Mouse (Mus musculus) mouse embryonic stem cell (cell line): Measurements from ENCODE around the gene Srsf2.
"Not testable (repeated sequence)": the region's sequence is repeated elsewhere in the genome, so short reads cannot be mapped to it uniquely, and the experiment has no call there.

ENCODE experiments used
- in situ Hi-C, 2 experiments: fragments of 300-500 bp; cut with MboI; formaldehyde crosslinking; loops; 1 replicate in 1 of 2; 3 replicates in 1 of 2; pipeline ENCODE4 v1.14.3; 2019 to 2020; ENCODE audit warnings: low sequenced_read_pairs in 2 of 2, low pct_unique_long_range_greater_than_20kb in 1 of 2, mixed read lengths in 1 of 2; ENCODE audit not compliant: unreplicated experiment in 1 of 2

Srsf2 gene

DNA sequence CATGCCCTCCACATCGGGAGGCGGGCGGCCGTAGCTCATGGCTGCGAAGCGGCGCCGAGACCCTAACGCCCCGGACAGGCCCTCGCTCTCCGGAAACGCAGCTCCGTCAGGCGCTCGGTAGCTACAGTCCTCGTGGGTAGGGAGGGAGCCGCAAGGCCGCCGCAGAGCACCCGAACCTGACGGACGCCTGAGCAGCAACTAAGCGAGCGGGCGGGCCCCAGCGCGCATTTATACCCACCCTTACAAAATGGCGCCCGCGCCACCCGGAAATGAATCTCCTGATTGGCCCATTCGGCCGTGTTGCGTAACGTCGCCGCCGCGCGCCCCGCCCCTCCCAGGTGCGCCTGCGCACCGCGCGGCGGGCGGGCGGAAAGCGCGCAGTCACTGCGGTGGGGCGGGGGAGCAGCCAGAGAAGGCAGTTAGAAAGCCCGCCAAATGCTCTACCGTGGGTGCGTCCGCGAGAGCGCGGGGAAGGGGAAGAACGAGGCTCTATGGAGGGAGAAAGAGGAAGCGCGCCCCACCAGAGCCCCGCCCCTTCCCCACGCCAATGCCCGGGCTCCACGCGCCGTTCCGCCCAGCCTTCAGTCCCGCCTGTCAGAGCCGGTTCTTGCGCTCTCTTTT lies at the start of gene Srsf2:
Gene Srsf2 (minus strand): TSS at position 204 of the 621 bp plus-strand sequence.
- in situ Hi-C loops, result loop anchor here in 1 of 2 experiments (25.0 kb wide), 1 partner anchor 1441 kb away; the partner anchor contains the start of genes Atp5h, Kctd2 and Mrpl58

DNA sequence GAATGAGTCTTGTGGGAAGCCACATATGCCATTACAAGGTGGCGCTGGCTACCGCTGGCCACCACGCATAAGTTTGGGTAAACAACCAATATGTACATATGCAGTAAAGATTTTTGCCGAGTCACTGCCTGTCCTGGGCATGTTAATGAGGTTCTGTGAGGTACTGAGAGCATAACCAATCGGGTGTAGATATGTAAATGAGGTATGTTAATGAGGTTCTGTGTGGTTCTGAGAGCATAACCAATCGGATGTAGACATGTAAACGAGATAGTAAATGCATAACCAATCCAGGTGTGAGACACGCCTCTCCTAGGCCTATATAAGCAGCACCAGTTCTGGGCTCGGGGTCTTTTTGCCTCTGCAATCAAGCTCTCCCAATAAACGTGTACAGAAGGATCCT lies 49.7 kb upstream of the Srsf2 start:
- in situ Hi-C loops, result not testable (repeated sequence)

DNA sequence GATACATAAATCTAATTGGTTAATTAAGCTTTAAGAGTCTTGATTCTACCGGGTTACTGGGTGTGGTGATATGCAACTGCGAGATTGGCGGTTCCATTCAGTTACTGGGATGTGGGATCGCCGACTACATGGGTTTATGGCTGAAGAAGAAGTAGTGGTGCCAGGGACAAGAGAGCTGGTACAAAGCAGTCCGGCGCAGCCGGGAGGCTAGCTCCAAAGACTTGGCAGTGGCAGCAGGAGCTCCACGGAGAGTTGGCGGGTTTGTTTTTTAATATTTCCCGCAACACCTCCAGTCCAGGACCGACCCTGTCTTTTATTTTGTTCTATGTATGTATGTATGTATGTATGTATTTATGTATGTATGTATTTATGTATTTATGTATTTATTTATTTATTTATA lies 46.4 kb upstream of the Srsf2 start:
- in situ Hi-C loops, result loop anchor here (25.0 kb wide), 1 partner anchor 288 kb away; the partner anchor contains the start of gene Sept9 (in 2 of the 2)

DNA sequence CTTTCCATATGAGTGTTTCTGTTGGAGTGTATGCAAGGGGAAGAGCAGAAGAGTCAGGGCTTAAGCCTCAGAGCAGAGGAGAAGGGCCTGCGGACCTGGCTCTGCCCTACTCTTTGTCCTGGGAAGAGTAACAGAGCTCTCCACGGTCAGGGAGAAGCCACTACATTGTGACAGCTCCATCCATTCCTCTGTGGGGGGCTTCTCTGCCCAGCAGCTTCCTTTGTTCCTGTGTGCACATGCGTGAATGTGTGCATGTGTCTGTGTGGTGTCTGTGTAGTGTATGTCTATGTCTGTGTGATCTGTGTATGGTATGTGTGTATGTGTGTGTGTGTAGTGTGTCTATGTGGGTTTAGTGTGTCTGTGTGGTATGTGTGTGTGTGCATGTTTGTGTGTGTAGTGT lies 42.5 kb upstream of the Srsf2 start:
- in situ Hi-C loops, result loop anchor here (25.0 kb wide), 1 partner anchor 292 kb away; the partner anchor contains the start of gene Sept9 (in 2 of the 2)

DNA sequence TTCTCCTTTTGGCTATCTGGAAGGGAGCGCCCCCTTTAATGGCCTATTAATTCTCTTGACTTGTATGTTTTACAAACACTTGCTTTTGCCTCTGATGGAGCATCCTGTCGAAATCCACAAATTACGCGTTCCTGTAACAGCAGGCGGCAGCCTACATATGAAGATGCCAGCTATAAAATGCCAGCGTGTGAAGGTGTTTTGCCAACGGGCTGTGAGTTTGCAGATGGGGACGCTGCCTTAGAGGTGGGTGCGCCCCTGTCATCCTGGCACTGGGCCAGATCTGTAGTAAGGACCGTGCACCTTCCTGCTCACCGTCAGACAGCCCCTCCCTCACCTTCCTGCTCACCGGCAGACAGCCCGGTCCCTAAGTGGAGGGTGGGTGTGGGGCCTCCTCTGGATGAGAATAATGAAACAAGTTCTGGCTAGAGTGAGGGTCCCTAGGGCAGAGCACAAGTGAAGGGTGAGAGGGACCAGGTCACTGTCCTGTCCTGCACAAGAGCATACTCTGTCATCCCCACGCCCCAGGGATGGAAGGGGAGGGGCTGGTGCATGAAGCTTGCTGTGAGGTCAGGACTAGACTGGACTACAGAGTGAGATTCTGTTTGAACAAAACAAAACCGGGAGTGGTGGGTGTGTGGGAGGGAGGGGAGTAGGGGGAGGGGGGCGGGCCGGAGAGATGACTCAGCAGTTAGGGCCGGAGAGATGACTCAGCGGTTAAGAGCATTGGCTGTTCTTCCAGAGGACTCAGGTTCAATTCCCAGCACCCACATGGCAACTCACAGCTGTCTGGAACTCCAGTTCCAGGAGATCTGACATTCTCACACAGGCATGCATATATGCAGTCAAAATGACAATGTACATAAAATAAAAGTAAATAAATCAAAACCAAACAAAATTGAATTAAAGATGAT lies 40.9 kb upstream of the Srsf2 start:
- in situ Hi-C loops, result loop anchor here (25.0 kb wide), 1 partner anchor 294 kb away; the partner anchor contains the start of gene Sept9 (in 2 of the 2)

DNA sequence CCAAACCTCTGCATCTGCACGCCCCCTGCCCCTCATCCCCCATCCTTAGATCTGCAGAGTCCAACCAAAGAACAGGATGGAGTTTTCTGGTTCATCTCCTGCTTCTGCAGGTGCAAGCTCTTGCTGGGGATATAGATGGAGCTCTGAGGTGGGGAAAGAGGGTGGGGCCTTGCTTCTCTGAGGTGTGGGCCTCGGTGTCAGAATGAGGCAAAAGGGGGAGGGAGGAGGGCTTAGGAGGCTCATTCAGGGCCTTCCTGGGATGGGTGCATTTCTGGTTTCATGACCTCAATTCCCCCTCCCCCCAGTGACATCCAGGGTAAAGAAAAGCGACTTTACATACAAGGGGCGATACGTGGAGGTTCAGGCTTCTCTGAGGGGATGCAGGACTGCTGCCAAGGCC lies 34.2 kb upstream of the Srsf2 start:
- in situ Hi-C loops, result loop anchor here (10.0 to 25.0 kb wide), 3 partner anchors 128 to 300 kb away; partner anchors contain the start of gene Sept9 (in 2 of the 2)

DNA sequence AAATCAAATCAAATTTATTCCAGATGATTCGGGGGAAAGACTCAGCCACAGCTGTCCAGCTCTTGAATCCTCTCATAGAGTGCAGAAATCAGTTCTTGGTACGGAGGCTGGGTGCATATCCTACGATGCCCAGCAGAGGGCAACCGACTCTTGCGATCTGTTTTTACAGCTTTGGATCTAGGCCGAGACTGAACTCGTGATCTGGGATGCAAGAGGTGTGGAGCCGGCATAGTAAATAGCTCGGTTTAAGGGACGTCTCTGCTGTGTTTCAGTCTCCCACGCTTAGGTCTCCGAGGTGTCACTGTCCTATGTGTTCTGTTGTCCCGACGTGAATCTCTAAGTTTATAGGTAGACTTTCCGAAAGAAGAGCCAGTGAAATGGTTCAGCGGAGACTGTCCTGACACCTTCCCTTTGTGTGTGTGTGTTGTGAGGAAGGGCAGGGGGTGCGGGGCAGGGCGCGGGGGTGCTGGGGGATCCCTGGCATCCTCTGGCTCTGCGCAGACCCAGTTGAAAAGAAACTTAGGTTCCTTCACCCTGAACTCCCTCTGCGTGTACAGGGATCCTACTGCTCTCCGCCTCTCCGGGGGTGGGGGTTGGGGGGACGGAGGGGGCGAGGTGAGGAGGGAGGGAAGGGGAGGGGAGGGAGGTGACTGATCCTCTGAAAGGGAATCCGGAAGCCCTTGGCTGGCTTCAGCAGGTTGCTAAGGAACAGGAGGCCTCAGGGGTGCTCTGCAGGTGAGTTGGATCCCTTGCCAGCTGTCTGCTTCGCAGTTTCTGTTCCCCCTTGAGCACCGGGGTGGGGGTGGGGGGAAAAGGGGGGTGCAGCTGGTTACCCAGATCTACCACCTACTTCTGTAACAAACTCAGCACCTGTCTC lies 32.6 kb upstream of the Srsf2 start:
- in situ Hi-C loops, result loop anchor here (10.0 to 25.0 kb wide), 3 partner anchors 129 to 302 kb away; partner anchors contain the start of gene Sept9 (in 2 of the 2)

DNA sequence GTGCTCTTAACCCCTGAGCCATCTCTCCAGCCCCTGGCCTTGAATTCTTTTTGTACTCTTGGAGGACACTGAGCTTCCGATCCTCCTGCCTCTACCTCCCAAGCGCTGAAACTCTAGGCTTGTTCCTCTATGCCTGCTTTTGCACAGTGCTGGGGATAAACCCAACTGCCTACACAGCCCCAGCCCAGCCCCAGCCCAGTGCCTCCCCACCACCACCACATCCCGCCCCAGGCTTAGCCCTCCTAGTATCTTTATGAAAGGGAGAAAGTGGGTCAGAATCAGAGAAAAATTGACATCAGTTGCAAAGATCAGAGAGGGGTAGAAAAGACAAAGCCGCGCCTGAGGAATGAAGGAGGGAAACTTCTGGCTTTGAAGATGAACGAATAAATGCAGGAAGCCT lies 31.2 kb upstream of the Srsf2 start:
- in situ Hi-C loops, result loop anchor here (10.0 to 25.0 kb wide), 3 partner anchors 131 to 303 kb away; partner anchors contain the start of gene Sept9 (in 2 of the 2)

DNA sequence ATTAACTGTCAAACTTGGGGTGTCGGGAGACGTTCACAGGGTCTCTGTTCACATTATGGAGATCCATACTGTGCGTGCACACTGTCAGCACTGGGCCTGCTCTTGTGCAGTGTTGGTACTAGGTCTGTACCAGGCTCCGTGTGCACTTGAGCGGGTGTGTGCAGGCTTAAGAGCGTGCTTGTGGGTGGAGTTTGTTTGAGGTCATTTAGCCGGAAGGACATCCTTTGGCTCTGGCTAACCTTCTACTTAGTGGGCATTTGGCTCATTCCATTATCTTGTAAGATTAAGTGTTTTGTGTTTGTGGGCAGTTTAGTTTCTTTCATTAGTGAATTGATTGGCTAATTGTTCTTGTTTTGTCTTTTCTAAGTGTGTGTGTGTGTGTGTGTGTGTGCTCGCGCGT lies 29.6 kb upstream of the Srsf2 start:
- in situ Hi-C loops, result loop anchor here (10.0 to 25.0 kb wide), 3 partner anchors 132 to 305 kb away; partner anchors contain the start of gene Sept9 (in 2 of the 2)

DNA sequence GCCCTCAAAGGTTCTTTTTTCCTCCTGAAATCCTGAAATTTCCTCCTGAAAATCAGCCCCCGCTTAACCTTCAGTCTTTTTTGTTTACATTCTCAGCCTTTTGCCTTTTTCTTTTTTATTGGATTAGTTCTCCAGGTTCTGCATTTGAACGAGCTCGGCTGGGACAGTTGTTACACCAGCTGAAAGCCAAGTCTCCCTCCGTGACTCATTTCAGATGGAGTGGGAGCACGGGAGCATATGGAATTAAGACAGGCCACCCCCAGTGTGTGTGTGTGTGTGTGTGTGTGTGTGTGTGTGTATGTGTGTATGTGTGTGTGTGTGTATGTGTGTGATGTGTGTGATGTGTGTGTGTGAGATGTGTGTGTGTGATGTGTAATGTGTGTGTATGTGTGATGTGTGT lies 28.5 kb upstream of the Srsf2 start:
- in situ Hi-C loops, result loop anchor here (10.0 to 25.0 kb wide), 3 partner anchors 133 to 306 kb away; partner anchors contain the start of gene Sept9 (in 2 of the 2)

DNA sequence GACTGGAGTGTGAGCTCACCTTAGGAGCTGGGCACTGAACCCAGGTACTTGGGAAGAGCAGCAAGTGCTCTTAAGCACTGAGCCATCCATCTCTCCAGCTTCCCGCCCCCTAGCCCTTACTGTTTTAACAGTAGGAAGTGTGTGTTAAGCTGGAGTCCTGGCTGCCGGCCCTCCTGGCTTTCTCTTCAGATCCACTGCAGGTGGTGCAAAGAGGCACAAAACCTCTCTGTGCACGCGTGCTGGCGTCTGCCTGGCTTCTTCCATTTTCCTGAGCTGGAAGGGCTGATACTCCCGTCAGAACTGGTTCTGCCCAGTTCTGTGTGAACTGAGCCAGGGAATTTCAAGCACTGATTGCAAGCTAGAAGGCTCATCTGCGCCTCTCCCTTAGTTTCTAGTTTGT lies 27.9 kb upstream of the Srsf2 start:
- in situ Hi-C loops, result loop anchor here (10.0 to 25.0 kb wide), 3 partner anchors 134 to 306 kb away; partner anchors contain the start of gene Sept9 (in 2 of the 2)

DNA sequence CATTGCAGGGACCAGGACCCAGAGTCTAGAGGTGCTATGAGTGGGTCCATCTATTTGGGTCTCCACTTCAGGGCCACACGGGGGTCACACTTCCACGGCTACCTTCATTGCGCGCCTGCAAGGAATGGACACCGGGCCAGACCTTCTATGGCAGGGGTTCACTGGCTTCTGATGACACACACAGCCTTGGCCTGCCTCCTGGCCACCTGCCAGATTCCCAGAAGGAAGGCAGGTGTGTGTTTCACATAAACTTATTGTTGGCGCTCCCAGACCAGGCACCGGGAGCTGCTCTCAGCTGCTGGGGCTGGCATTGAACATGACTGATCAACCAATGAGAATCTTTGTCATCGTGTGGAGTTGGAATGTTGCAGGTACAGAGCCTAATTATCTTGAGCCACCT lies 25.6 kb upstream of the Srsf2 start:
- in situ Hi-C loops, result loop anchor here (25.0 kb wide), 1 partner anchor 309 kb away; the partner anchor contains the start of gene Sept9 (in 2 of the 2)

DNA sequence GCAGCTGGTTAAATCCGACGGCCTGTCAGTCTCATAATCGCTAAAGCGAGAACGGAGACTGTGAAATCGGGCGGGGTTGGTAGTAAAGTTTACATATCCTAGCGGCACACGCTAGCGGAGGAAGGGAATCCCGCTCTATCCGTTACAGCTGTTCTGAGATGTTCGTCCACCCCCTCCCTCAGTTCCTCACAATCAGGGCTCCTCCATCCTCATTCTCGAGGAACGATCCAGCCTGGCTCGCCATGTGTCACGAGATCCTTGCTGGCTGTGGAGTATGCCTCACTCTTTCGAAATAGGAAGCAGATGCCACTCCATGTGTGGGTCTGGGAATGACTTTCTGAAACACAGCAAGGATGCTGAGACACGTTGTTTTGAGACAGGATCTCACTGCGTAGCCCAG lies 21.1 kb upstream of the Srsf2 start:
- in situ Hi-C loops, result loop anchor here in 1 of 2 experiments (25.0 kb wide), 1 partner anchor 1462 kb away; the partner anchor contains the start of genes Atp5h, Kctd2 and Mrpl58

DNA sequence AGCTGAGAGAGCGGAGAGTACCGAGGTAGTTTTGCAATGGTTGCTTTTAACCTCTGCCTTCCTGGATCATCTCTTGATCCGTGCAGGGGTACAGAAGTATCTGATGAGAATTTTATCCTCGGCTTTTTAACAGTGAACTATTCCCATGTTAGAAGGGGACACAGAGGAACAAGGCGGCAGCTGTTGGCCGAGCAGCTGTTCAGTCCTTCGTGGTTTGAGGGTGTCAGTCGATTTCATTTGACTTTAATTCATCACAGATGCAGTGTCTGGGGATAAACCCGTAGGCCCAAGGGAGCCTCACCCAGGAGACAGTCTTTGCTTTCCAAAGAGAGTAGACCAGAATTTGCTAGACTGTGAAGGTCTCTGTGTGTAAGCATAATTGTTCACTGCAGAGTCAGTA lies 18.6 kb upstream of the Srsf2 start:
- in situ Hi-C loops, result loop anchor here in 1 of 2 experiments (25.0 kb wide), 1 partner anchor 1459 kb away; the partner anchor contains the start of genes Atp5h, Kctd2 and Mrpl58

DNA sequence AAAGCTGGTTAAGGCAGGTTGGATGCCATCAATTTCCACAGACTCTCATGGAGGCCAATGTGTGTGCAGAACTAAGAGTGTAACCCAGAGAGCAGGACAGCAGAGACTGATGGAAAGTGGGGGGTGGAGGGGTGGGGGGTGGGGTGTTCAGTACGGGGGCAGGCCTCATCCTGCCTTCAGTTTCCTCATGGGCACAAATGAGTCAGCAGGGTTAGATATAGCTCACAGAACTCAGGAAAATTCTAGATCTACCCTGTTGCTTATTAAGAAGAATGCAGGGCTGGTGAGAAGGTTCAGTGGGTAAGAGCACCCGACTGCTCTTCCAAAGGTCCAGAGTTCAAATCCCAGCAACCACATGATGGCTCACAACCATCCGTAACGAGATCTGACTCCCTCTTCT lies 16.7 kb upstream of the Srsf2 start:
- in situ Hi-C loops, result loop anchor here in 1 of 2 experiments (25.0 kb wide), 1 partner anchor 1457 kb away; the partner anchor contains the start of genes Atp5h, Kctd2 and Mrpl58

DNA sequence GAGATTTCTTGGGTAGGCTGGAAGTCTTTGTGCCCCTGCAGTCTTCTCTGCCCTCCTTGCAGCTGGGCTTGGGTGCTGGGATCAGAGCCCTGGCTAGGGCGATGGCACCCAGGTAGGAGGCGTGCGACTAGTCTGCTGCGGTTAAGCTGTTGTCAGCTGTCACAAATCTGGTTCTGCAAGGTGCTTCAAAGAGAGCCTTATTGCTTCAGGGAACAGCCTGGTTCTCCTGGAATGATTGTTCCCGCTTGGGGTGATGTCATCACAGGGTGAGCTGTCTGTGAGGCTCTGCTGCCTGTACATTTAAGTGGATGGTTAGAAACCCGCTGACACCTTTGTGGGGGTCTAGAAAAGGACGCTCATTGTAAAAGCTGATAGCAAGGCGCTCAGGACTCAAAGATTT lies 16.3 kb upstream of the Srsf2 start:
- in situ Hi-C loops, result loop anchor here in 1 of 2 experiments (25.0 kb wide), 1 partner anchor 1457 kb away; the partner anchor contains the start of genes Atp5h, Kctd2 and Mrpl58

DNA sequence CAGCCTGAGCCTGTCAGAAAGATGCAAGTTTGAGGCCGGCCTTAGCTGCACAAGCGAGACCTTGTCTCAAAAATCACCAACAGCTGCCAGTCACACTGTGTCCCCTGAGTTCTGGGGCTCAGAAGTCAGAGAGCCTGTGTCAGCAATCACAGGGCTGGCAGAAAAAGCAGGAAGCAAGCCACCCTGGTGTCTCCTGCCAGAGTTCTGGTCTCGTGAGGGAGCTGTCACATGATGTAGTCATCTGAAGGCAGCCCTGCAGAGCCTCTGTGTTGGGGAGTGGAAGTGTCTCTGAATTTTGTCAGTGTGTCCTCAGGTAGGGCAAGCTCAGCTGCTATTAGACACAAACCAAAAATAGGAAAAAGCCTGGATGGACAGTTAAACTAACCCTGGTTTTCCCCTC lies 15.2 kb upstream of the Srsf2 start:
- in situ Hi-C loops, result loop anchor here in 1 of 2 experiments (25.0 kb wide), 1 partner anchor 1456 kb away; the partner anchor contains the start of genes Atp5h, Kctd2 and Mrpl58
